Mouse (Mus musculus): ENCODE results near the gene BC030867. TPM values are rescaled to one million over a fixed set of nuclear protein-coding genes. Genes with fewer than 3 reads are reported as not detected.

Gene BC030867
- polyA plus RNA-seq, 1 experiment from 2014 or later, result 11.4 TPM

DNA sequence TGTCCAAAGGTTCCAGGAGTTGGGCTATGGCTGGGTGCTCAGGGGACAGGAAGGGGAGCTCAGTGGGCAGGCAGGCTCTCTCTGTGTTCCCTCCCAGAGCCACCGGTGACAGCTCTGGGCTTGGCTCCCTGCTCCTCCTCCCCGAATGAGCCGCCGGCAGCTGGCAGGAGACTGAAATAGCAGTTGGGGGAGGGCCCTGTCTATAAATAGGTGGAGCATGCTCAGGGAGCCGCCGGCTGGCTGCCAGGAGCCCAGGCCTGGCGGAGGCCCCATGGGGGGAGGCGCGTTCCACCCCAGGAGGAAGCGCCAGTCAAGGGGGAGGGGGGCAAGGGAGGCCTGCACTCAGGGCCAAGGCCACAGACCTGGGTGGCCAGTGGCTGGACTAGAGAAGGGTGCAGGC lies 29.9 kb upstream of the BC030867 start:
- Histone ChIP-seq H3K27ac (ENCODE audit: low read length) (peak overlapping the region; percentile 94), H3K4me1 (ENCODE audit: control insufficient read depth, insufficient read depth, low read length) (peaks cover 70% of the 10 kb centered on the region), H3K4me3 (ENCODE audit: low read depth, low read length) (peak overlapping the region; percentile 47), H3K36me3 (ENCODE audit: control insufficient read depth, insufficient read depth, low read length) (no peaks in the 10 kb centered on the region), H3K27me3 (ENCODE audit: control insufficient read depth, insufficient read depth, low read length) (no peaks in the 10 kb centered on the region), H3K9ac (replicated peaks; ENCODE audit: low read depth, low read length) (peak overlapping the region; percentile 61), H3K4me2 (replicated peaks; ENCODE audit: low read depth, low read length) (peak overlapping the region; percentile 97), H3K9me3 (ENCODE audit: control insufficient read depth, low read depth, low read length) (no peaks in the 10 kb centered on the region)
- ATAC-seq (ENCODE audit: insufficient number of reproducible peaks, insufficient read depth, low FRiP score, low read depth), result peak; percentile 81
- WGBS, result 0% methylated on average over 10 of the region's 10 CpGs

DNA sequence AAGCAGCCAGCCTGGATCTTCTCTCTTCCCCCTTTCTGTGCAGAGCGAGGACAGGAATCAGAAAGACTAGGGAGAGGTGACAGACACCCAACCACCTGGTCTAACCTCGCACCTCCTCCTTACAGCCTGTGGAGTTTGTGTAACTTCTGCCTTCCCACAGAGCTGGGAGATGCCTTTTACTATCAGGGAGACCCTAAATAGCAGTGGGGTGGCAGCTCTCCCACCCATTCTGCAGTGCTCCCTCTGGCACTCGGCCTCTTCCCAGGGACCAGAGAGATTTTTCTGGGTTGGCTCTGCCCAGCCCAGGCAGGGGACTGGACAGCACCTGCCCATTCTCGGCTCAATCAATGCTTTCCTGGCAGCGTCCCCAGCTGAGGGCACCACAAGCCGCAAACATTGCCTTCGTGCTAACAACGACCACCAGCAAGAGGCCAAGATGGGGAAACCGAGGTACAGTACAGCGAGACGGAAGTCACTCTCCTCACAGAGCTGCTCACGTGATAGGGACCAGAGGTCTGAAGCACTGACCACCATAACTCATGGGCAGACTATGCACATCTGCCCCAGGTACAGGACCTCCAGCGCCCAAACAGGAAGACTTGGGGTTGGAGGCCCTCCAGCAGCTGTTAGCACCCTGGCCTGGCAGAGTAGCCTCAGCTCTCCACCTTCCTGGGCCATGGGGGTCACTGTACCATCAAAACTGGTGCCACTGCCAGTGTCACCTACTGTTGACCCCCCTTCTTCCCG lies 29.3 kb upstream of the BC030867 start:
- Histone ChIP-seq H3K36me3 (ENCODE audit: control insufficient read depth, insufficient read depth, low read length) (no peaks in the 10 kb centered on the region), H3K27ac (ENCODE audit: low read length) (peak overlapping the region; percentile 94), H3K4me3 (ENCODE audit: low read depth, low read length) (peak overlapping the region; percentile 47; the same call in 1 of the 2 replicates), H3K9ac (replicated peaks; ENCODE audit: low read depth, low read length) (0 out of 2 replicates have a peak overlapping the region, but pooled peaks have one; percentile 61), H3K4me2 (replicated peaks; ENCODE audit: low read depth, low read length) (peak overlapping the region; percentile 97), H3K4me1 (ENCODE audit: control insufficient read depth, insufficient read depth, low read length) (peaks cover 70% of the 10 kb centered on the region), H3K27me3 (ENCODE audit: control insufficient read depth, insufficient read depth, low read length) (no peaks in the 10 kb centered on the region), H3K9me3 (ENCODE audit: control insufficient read depth, low read depth, low read length) (no peaks in the 10 kb centered on the region)
- 54% methylated on average over 14 of the region's 14 CpGs for WGBS
- ATAC-seq (ENCODE audit: insufficient number of reproducible peaks, insufficient read depth, low FRiP score, low read depth), result no peak

DNA sequence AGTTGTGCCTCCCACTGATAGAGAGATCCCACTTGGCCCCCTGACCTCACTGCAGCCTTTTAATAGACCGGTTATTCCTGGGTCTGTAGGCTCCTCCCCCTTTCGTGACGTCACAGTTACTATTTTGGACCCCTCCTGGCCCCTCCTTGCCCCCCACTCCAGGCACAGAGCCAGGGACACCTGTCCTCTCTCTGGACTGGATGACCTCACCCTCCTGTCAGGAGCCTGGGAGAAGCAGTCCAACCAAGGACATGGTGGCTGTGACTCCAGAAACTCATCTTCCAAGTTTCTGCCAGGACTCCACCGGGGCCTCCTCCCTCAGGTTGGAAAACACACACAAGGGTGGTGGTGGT lies 28.7 kb upstream of the BC030867 start:
- Histone ChIP-seq H3K36me3 (ENCODE audit: control insufficient read depth, insufficient read depth, low read length) (no peaks in the 10 kb centered on the region), H3K27ac (ENCODE audit: low read length) (peak overlapping the region; percentile 48; the same call in 1 of the 2 replicates), H3K9me3 (ENCODE audit: control insufficient read depth, low read depth, low read length) (no peaks in the 10 kb centered on the region), H3K4me1 (ENCODE audit: control insufficient read depth, insufficient read depth, low read length) (peaks cover 70% of the 10 kb centered on the region), H3K9ac (replicated peaks; ENCODE audit: low read depth, low read length) (no peak overlapping the region), H3K4me2 (replicated peaks; ENCODE audit: low read depth, low read length) (no peak overlapping the region), H3K4me3 (ENCODE audit: low read depth, low read length) (no peak overlapping the region), H3K27me3 (ENCODE audit: control insufficient read depth, insufficient read depth, low read length) (no peaks in the 10 kb centered on the region)
- WGBS, result 56% methylated on average over 4 of the region's 4 CpGs
- no peak for ATAC-seq (ENCODE audit: insufficient number of reproducible peaks, insufficient read depth, low FRiP score, low read depth)

DNA sequence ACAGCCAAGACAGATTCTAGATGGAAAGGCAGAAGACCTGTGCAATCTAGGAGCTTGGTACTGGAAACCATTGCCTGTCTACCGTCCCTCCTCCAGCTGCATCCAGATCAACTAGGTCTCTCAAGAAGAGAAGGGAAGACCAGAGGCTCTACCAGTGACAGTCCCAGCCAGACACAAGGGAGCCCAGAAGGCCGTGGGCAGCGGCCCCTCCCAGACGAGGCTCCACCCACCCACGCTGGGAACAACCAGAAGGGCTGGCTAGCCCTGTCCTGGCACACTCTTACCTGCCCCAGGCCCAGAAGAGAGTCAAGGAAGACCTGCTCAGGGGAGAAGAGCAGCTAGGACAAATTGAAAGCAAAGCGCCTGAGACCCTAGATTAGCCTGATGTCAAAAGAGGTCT lies 28.2 kb upstream of the BC030867 start:
- peak overlapping the region; percentile 48; the same call in 1 of the 2 replicates for H3K27ac ChIP-seq (ENCODE audit: low read length)
- no peak overlapping the region for H3K4me3 ChIP-seq (ENCODE audit: low read depth, low read length)
- H3K4me2 ChIP-seq (replicated peaks; ENCODE audit: low read depth, low read length), result no peak overlapping the region
- H3K4me1 ChIP-seq (ENCODE audit: control insufficient read depth, insufficient read depth, low read length), result peaks cover 70% of the 10 kb centered on the region
- no peaks in the 10 kb centered on the region for H3K36me3 ChIP-seq (ENCODE audit: control insufficient read depth, insufficient read depth, low read length)
- no peaks in the 10 kb centered on the region for H3K9me3 ChIP-seq (ENCODE audit: control insufficient read depth, low read depth, low read length)
- no peak for ATAC-seq (ENCODE audit: insufficient number of reproducible peaks, insufficient read depth, low FRiP score, low read depth)
- 67% methylated on average over 6 of the region's 6 CpGs for WGBS
- no peaks in the 10 kb centered on the region for H3K27me3 ChIP-seq (ENCODE audit: control insufficient read depth, insufficient read depth, low read length)
- H3K9ac ChIP-seq (replicated peaks; ENCODE audit: low read depth, low read length), result no peak overlapping the region

DNA sequence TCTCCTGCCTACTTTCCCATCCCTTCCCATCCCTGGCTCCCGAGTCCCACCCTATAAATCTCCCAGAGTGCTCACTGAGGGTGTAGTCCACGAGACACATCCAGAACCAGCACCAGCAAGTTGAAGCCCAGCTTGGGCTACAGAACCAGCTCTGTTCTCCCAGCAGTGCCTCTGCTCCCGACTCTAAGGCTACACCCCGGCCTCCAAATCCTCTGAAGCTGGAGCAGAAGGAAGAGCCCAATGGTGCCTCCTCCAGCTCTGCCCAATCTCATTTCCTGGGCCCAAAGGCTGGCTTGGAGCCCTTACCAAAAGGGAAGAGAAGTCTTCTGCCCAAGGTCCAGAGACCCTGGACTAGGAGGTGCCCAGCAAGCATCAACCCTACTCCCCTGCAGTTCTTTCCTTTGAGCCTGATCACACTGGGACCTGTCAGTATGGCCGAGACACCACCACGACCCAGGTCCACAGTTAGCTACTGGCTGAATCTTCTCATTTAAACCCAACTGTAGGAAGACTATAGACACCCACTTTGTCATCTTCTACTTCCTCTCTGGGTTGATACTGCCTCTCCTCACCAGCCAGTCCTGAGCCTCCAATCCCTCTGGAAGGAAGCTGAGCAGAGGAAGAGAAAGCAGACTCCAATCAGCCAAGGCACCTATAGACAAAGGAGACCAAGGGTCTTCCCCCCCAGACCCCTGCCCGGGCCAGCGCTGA lies 27.3 kb upstream of the BC030867 start:
- H3K4me3 ChIP-seq (ENCODE audit: low read depth, low read length), result no peak overlapping the region
- no peak overlapping the region for H3K9ac ChIP-seq (replicated peaks; ENCODE audit: low read depth, low read length)
- no peaks in the 10 kb centered on the region for H3K36me3 ChIP-seq (ENCODE audit: control insufficient read depth, insufficient read depth, low read length)
- 84% methylated on average over 8 of the region's 8 CpGs for WGBS
- H3K27ac ChIP-seq (ENCODE audit: low read length), result no peak overlapping the region
- peaks cover 68% of the 10 kb centered on the region for H3K4me1 ChIP-seq (ENCODE audit: control insufficient read depth, insufficient read depth, low read length)
- no peak for ATAC-seq (ENCODE audit: insufficient number of reproducible peaks, insufficient read depth, low FRiP score, low read depth)
- H3K27me3 ChIP-seq (ENCODE audit: control insufficient read depth, insufficient read depth, low read length), result no peaks in the 10 kb centered on the region
- no peaks in the 10 kb centered on the region for H3K9me3 ChIP-seq (ENCODE audit: control insufficient read depth, low read depth, low read length)
- H3K4me2 ChIP-seq (replicated peaks; ENCODE audit: low read depth, low read length), result no peak overlapping the region

DNA sequence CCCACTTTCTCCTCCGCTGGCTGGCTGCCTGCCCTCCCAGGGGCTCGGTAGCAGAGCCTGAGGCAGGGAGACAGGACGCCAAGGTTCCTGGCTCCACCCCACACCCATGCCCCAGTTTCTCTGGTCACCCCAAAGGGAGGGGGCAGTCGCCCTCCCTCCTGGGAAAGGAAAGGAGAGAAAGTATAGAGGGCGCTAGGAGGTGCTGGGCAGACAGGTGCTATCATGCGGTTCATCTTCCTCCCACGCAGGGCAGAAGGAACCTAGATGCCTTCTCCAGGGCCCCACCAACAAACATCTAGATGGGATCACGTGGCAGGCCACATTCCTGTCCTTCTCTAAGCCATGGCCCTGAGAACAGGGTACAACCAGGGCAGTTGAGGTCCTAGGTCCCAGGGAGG lies 26.7 kb upstream of the BC030867 start:
- no peaks in the 10 kb centered on the region for H3K27me3 ChIP-seq (ENCODE audit: control insufficient read depth, insufficient read depth, low read length)
- H3K4me2 ChIP-seq (replicated peaks; ENCODE audit: low read depth, low read length), result no peak overlapping the region
- H3K27ac ChIP-seq (ENCODE audit: low read length), result no peak overlapping the region
- peaks cover 69% of the 10 kb centered on the region for H3K4me1 ChIP-seq (ENCODE audit: control insufficient read depth, insufficient read depth, low read length)
- H3K9ac ChIP-seq (replicated peaks; ENCODE audit: low read depth, low read length), result no peak overlapping the region
- no peaks in the 10 kb centered on the region for H3K9me3 ChIP-seq (ENCODE audit: control insufficient read depth, low read depth, low read length)
- WGBS, result 65% methylated on average over 8 of the region's 8 CpGs
- H3K4me3 ChIP-seq (ENCODE audit: low read depth, low read length), result no peak overlapping the region
- ATAC-seq (ENCODE audit: insufficient number of reproducible peaks, insufficient read depth, low FRiP score, low read depth), result no peak
- H3K36me3 ChIP-seq (ENCODE audit: control insufficient read depth, insufficient read depth, low read length), result no peaks in the 10 kb centered on the region

DNA sequence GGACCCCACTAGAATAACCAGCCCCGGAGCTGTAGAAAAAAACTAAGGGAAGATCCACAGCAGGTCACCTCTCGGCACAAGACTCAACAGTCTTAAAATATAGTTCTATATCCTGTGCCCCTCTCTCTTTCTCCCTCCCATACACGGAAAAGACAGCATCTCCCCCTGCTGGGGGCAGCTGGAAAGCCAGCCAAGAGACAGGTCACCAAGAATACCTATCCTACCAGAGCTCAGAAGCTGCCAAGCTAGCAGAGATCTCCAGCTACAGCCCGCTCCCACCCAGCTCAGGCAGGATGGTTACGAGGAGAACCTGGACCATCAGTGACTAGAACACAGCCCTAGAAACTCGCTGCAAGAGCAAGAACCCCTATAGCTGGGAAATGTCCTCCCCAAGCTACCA lies 25.5 kb upstream of the BC030867 start:
- no peak overlapping the region for H3K9ac ChIP-seq (replicated peaks; ENCODE audit: low read depth, low read length)
- WGBS, result 28% methylated on average over 6 of the region's 6 CpGs
- no peaks in the 10 kb centered on the region for H3K27me3 ChIP-seq (ENCODE audit: control insufficient read depth, insufficient read depth, low read length)
- no peak overlapping the region for H3K4me3 ChIP-seq (ENCODE audit: low read depth, low read length)
- no peaks in the 10 kb centered on the region for H3K9me3 ChIP-seq (ENCODE audit: control insufficient read depth, low read depth, low read length)
- peaks cover 69% of the 10 kb centered on the region for H3K4me1 ChIP-seq (ENCODE audit: control insufficient read depth, insufficient read depth, low read length)
- no peak for ATAC-seq (ENCODE audit: insufficient number of reproducible peaks, insufficient read depth, low FRiP score, low read depth)
- H3K36me3 ChIP-seq (ENCODE audit: control insufficient read depth, insufficient read depth, low read length), result no peaks in the 10 kb centered on the region
- H3K27ac ChIP-seq (ENCODE audit: low read length), result no peak overlapping the region
- H3K4me2 ChIP-seq (replicated peaks; ENCODE audit: low read depth, low read length), result no peak overlapping the region

DNA sequence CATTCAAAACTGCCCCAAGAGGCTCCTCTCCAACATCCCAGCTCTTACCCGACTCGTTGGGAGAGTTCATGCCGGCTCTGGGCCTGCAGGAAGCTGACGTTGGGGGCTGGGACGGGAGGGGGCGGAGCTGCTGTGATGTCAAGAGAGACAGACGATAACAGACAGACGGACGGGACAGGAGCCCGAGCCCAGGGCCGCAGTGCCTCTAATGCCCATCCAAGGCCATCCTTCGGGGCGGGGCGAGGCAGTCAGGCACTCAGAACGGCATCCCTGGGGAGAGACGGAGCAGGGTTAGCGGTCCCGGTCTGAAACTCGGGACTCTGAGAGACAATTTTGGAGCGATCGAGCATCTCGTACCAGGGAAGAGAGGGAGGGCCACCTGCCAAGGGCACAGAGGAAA lies 24.0 kb upstream of the BC030867 start:
- 19% methylated on average over 22 of the region's 22 CpGs for WGBS
- Histone ChIP-seq H3K27me3 (ENCODE audit: control insufficient read depth, insufficient read depth, low read length) (no peaks in the 10 kb centered on the region), H3K4me3 (ENCODE audit: low read depth, low read length) (no peak overlapping the region), H3K36me3 (ENCODE audit: control insufficient read depth, insufficient read depth, low read length) (no peaks in the 10 kb centered on the region), H3K27ac (ENCODE audit: low read length) (no peak overlapping the region), H3K9ac (replicated peaks; ENCODE audit: low read depth, low read length) (no peak overlapping the region), H3K4me2 (replicated peaks; ENCODE audit: low read depth, low read length) (peak overlapping the region; percentile 22), H3K9me3 (ENCODE audit: control insufficient read depth, low read depth, low read length) (no peaks in the 10 kb centered on the region), H3K4me1 (ENCODE audit: control insufficient read depth, insufficient read depth, low read length) (peaks cover 65% of the 10 kb centered on the region)
- ATAC-seq (ENCODE audit: insufficient number of reproducible peaks, insufficient read depth, low FRiP score, low read depth), result no peak
